Mouse (Mus musculus) forelimb bud, embryonic 11.5 days (tissue): Measurements from ENCODE around the gene Nelfe.
"Not testable (repeated sequence)": the region's sequence is repeated elsewhere in the genome, so short reads cannot be mapped to it uniquely, and the experiment has no call there.

ENCODE experiments used
- DNase-seq: peaks from one replicate; pipeline ENCODE4 v3.0.0-alpha.2; 2012; ENCODE audit warnings: low read depth, low spot score

The Nelfe gene

DNA sequence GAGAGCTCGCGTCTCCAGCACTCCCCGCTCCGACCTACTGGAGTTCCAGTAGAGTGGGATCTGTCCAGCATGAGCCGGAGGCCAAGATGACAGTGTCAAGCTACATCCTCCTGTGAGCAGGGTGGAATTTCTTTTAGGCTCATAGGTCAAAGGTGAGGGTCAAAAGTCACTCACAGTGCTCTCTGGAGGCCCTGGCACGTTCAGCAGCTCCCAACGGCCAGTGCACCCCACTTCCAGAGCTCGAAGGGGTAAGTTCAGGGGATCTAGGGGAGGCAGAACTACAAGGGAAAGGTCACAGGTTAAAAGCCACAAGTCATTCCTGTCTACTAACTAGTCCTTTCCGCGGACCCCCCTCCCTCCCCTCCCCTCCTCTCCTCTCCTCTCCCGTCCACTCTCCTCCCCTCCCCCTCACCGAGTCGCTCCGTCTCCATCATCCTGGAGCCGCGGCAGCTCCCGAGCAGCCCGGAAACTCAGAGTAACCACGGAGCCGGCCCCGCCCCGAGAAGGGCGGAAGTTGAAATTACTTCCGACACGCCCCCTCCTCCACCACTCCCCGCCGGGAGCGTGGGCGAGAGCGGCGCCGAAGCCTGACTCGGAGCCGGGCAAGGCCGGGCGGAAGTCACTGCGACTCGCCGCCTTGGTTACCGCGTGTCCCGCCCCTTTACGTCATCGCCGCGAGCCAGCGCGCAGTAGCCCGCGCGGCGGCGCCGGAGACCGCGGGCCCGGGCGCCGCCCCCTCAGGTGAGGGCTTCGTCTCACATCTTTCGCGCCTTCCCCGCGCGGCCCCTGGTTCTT lies at the start of gene Nelfe, which contains the start of gene Skiv2l:
Gene Nelfe, plus strand, starts transcription at position 670 of the 795 bp plus-strand sequence.
Gene Skiv2l, minus strand, starts transcription at position 489 of the 795 bp plus-strand sequence.
- peak; percentile 97 for DNase-seq

DNA sequence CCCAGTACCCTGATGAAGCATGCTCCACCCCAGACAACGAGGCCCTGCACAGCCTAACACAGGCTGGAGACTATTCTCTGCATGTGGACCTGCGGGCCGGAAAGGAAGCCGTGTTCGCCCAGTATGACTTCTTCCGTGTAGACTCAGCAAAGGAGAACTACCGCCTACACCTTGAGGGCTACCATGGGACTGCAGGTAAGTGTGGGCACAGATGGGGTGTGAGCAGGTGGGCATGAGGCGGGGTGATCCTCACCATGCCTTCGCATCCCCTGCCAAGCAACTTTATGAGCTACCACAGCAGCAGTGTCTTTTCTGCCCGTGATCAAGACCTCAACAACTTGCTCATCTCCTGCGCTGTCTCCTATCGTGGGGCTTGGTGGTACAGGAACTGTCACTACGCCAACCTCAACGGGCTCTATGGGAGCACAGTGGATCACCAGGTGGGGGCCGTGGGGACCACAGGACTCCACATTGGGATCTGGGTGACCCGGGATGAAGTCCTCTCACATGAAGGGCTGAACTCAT lies 49.3 kb upstream of the Nelfe start:
- not testable (repeated sequence) for DNase-seq

DNA sequence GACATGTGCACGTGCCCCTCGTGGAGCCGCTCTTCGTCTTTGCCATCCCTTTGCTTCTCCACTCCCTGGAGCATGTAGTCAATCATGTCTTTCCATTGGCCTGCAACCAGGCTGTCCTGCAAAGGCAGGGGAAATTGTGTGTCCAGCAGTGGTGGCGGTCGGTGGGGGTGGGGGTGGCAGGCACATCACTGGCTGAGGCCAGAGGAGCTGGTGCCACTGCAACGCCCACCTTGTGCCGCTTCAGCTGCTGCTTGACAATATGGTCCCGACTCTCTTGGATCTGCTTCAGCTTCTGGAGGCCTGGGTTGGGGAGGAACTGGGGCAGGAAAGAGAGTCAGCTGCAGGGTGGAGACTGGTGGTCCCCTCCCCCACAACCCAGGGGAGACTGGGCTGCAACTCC lies 47.4 kb upstream of the Nelfe start:
- DNase-seq = not testable (repeated sequence)

DNA sequence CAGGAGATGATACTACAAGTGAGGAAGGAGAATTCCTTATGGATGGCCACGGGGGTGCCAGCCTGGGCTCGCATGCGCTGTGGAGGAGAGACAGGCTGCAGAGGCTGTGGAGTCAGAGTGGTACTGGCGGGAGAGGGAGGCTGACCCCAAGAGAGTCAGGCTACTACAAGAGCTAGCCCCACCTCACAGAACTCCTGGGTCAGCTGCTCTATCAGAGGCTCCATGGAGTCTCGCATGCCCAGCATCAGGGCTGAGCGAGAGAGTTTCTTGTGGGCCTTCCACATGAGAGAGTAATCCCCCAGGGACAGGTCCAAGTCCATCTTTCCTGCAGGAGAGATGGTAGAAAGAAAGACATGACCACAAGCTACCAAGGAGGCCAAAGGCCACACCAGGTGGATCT lies 46.8 kb upstream of the Nelfe start:
- DNase-seq = not testable (repeated sequence)

DNA sequence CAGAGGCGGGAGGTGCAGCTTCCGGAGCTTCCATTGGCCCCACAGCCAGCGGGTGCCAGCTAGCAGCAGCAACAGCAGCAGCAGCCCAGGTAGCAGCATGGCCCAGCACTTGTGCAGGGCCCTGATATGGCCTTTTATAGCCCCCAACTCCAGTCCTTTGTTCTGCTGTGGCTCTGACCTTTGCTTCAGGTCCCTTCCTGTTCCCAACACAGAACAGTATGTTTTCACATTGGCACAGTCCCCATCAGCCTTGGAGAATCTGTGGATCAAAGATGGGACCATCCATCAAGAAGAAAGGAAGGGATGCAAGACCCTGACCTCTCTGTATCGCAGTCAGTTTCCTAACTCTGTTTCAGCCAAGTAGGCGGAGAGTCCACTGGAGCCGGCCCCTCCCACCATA lies 45.9 kb upstream of the Nelfe start, which contains the start of gene Cyp21a1:
Gene Cyp21a1, minus strand, starts transcription at position 261 of the 400 bp plus-strand sequence.
- DNase-seq = not testable (repeated sequence)

DNA sequence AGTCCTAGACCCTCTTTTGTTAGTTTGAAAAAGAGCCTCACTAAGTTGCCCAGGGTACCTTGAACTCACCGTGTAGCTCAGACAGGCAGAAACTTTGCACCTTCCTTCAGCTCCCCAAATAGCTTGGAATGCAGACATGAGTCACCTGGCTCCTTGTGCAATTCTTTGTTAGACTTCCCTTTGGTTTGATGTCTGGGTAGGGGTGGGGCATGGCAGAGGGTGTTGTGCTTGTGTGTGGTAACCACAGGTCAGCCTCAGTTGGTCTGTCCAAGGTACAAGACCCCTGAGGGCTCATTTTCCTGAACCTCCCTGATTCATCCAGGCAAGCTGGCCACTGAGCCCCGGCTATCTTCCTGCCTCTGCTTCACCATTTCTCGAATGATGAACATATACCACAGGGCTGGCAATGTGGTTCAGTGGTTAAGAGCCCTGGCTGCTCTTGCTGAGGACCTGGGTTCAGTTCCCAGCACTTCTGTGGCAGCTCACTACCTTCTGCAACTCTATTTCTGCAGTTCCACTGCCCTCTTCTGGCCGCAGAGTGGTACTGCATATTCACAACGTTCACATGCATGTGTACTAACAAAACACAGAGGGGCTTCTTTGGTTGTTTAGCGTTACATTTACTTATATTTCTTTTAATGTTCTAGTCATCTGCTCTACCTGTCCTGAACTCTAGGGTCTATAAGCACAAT lies 45.2 kb upstream of the Nelfe start:
- no peak for DNase-seq

DNA sequence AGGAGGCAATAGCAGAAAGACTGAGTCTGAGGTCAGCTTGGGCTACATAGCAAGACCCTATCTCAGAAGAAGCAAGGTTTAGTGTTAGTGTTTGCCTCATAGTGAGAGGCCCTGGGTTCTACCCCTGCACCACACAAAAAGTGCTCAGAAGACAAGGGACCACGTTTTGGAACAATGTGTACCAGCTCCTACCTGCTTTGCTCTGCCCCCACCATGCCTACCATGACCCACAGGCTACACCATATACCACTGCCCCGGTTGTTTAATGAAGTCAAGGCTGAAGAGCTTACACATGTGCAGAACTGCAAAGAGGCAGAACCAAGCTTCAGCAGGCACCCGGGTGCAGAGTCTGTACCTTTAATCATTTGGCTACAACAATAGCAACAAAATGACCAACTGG lies 43.0 kb upstream of the Nelfe start:
- DNase-seq = no peak

DNA sequence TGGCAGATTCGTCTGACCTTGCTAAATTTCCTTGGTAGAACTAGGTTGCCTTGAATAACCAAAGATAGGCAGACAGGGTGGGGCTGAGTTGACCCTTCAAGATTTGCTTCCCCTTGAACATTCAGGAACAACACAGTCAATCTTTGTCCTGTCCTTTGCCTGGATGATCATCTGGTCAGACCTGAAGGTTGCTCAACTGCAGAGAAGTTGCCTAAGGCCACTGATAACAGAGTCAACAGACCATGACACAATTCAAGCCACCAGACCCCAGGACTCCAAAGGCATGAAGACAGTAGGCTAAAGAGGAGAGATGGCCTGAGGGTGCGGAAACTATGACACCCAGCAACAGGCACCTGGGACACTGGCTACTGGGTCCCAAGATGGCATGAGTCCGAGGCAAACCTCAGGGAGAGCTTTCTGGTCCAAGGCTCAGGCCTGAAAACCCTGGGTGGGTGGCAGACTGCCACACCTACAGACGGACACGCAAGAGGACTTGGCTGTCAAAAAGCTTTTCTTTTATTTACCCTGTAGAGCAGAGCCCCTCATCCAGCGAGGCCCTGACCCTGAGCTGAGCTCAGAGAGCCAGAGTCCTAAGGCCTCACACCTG lies 41.5 kb upstream of the Nelfe start:
- no peak for DNase-seq

DNA sequence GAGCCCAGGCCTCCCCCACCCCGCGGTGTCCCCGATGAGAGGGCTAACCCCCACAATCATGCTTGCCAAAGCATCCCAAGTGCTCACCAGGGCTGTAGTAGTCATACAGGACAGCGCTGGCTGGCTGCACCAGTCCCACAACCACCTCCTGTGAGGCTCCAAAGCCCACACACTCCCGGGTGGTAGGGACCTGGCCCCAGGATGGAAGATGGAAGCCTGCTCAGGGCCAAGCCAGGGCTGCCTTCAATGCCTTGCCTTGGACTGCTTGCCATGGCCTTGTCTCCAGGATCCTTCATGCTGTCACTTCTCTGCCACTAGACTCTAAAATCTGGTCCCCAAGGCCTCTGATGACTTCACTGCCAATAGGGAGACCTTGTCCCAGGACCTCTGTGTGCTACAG lies 39.8 kb upstream of the Nelfe start:
- not testable (repeated sequence) for DNase-seq

DNA sequence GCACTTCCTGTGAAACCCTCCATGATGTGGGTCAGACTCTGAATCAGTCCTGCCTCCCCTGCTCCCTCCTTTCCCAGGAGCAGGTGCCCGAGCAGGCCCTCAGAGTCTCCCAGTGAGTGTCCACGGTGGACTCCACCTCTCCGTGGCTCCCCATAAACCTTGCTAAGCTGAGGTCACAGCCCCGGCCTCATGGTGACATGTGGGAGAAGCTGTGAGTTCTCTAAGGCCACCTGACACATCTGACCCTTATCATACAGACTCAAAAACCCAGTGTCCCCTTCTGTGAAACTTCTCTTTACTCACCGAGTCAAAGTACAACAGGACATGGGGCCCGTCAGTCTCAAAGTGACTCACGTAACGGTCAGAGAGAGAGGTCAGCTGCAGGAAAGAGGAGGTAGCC lies 39.4 kb upstream of the Nelfe start:
- not testable (repeated sequence) for DNase-seq

DNA sequence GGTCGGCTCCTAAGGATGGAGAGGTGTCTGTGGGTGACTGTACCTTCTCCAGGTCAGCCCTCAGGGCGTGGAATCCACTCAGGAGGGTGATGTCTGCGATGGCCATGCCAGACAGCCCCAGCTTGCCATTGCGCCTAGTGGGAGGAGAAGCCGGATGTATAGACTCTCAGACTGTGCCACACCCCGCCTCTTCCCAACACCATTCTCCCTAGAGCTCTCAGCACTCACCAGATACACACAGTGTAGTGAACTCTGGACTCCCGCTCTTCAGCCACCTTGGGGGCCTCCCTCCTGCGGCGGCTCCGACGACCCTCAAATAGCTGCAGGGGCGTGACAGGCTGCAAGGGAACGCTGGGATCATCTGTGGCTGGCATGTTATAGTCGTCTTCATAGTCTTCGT lies 38.9 kb upstream of the Nelfe start:
- DNase-seq = no peak

DNA sequence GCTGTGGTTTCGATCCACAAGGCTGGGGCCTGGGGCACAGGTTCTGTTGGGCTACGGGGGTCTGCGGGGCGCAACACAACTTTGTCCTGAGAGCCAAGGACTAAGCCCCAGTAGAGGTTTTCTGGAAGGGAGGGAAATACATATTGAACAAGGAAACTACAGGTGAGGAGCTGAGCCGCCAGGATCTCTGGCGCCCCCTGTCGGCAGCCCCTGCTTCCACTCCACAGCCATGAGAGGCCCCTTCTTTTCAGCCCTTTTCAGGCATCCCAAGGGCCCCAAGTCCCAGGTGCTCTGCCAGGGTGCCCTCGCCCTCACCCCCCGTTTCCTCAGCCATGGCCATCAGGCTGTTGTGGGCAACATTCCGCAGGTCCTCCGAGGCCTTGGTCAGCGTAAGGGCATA lies 36.4 kb upstream of the Nelfe start:
- DNase-seq = not testable (repeated sequence)

DNA sequence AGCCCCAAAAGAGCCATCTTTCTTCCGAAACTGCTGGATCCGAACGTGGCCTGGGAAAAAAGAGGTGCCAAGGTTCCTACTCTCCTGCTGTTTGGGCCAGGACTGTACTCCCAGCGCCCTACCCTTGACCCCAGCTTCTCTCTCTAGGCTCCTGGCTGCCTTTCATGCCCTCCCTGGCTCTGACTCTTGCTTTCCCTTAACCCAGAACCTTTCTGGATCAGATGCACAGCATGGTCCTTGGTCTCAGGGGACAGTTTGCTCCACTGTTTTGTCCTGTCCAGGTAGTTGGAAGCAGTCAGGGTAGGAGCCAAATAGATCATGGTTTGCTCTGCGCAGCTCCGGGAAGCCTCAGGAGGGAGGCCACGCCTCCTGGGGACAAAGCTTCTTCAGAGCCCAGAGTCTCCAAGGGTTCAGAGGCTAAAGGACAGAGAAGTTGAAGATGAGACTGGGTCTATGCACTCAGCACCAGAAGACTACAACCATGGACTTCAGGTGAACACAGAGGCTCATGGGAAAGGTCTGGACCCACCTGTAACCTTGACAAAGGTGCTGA lies 35.3 kb upstream of the Nelfe start:
- no peak for DNase-seq

DNA sequence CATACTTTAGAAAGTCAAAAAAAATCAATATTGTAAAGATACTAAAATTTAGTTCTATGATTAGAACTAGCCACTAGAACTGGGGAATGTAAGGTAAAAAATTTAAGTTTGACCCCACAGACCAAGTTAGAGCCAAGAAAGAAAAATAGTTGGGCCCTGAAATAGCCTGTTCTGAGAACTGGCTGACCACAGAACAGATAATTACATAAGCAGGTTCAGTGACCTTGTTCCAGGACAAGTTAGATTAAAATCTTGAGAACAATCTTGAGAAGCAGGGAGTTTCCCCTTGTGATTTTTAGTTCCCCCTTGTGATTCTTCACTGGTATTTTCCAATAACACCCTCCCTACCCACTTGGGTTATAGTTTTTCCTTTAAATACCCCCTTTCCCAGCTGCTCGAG lies 19.4 kb upstream of the Nelfe start:
- DNase-seq = not testable (repeated sequence)

DNA sequence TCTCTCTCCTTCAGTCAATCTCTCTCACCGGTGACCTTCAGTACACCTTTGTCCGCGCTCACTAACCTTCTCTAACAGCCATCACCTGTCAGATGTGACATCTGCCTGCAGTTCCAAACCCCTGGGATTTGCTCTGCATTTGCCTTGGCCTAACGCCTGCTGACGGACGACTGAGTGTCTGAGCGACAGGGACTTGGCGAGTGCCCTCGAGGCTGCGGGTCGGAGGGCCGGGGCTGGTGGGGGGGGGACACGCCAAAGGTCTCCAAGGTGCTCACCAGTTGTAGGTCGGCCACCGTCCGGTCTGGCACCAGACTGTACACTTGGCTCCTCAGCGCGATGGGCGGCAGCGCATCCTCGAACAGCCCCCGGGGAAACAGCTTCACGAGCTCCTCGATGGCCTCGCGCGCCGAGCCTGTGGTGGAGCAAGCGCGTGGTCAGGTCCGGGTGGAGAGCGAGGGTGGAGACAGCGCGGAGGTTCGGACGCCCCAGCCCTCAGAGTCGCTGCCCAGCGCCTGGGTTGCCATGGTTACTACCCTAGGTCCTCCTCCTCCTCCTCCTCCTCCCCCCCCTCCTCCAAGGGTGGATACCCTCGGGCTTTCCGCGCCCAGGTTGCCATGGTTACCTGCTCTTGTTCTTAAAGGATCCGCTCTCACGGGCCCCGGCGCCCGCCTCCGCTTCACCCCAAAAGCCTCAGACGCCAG lies 13.9 kb upstream of the Nelfe start:
- DNase-seq = no peak

DNA sequence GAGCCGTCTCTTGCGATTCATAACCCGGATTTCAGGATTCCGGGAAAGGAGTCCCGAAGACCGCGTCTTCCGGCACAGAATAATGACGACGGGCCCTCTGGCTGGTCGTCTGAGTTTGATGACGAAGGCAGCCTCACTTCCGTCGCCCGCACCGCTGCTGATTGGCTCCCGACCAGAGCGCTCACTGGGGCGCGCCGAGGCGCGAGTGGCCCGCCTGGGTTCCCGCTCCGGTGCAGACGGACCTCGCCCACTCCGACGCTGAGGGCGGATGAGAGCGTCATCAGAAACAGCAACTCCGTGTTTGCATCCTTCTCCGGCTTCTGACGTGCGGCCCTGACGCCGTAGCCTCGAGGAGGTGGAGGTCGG lies 13.4 kb upstream of the Nelfe start, which contains the start of the genes Stk19 and Dxo:
Gene Stk19, minus strand, starts transcription at position 90 of the 366 bp plus-strand sequence.
Gene Dxo, plus strand, starts transcription at position 164 of the 366 bp plus-strand sequence.
- peak; percentile 98 for DNase-seq

DNA sequence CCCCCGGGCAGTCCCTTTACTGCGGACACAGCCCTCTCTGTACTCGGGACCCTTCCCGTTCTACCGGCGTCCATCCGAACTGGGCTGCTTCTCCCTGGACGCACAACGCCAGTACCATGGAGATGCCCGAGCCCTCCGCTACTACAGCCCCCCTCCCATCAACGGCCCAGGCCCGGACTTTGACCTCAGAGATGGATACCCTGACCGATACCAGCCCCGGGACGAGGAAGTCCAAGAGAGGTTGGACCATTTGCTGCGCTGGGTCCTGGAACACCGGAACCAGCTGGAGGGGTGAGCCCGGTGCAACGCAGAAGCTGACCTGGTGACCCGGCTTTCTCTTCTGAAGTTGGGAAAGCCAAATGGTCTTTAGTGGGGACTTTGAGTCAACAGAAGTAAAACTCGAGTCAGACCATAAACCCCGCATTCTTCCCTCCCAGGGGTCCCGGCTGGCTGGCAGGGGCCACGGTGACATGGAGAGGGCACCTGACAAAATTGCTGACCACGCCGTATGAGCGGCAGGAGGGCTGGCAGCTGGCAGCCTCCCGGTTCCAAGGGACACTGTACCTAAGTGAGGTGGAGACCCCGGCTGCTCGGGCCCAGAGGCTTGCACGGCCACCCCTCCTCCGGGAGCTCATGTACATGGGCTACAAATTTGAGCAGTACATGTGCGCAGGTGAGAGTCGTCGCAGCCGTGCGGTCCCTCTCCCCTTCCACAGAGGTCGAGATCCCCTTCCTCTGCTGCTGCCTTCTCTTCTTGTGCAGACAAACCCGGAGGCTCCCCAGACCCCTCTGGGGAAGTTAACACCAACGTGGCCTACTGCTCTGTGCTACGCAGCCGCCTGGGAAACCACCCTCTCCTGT lies 12.5 kb upstream of the Nelfe start:
- no peak for DNase-seq

DNA sequence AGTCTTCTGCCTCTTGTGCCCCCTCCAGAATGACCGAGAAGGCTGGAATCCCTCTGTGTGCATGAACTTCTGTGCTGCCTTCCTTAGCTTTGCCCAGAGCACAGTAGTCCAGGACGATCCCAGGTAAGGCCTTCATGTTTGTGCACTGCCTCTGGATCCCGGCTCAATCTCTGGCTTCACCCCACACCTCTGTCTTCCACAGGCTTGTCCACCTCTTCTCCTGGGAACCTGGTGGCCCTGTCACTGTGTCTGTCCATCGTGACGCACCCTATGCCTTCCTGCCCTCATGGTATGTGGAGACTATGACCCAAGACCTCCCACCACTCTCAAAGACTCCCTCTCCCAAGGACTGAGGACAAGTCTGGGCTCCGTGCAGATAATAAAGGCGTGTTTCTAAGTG lies 11.4 kb upstream of the Nelfe start:
- DNase-seq = no peak

DNA sequence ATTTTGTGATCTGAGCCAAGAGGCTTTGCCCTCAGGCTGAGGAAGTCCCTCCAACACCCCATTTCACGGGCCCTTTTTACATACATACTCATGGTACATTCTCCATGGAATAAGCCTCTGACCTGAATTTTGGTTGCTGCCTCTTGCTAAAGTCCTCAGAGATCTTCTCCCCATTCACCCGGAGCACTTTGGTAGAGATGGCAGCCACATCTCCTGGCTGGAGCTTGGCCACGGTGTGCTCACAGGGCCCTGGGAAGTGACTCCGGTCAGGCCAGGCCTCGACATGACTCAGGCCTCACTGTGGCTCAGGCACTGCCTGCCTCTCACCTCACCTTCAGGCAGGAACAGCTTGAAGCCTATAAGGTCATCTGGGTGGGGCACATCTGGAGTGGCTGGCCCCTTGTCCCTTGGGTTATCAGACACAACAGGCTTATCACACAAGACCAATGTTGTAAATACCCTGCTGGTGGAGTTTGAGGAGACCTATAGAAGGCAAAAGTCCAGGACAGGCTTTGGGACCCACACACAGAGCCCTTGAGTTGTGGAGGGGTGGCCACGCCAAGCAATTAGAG lies 9.4 kb upstream of the Nelfe start:
- no peak for DNase-seq

DNA sequence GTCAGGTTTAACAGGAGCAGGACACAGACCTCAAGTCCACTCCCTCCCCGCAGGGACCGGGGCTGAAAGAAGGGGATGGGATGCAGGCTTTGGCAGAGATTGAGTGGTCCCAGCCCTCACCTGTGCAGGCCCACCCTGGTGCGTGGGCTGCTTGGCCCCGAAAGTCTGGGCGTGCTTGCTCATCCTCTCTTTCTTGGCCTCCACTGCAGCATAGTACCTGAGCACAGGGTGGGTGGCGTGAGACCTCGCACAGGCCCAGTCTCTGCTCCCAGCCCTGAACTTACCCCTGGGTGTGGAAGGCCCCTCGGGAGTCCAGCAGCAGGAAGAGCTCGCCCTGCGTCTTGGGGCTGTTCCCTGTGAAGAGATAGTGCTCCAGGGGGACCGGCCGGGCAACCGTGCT lies 5.3 kb upstream of the Nelfe start:
- no peak for DNase-seq
